Mouse (Mus musculus) lung, adult 18-20 months (tissue): ENCODE measurements at regions not wholly inside any gene's neighbourhood (a gene's known extent, or its start where the extent isn't known, plus 50 kb on each side); places are given as distances from the start of the nearest gene placed in this dataset.

Experiments used
- DNase-seq, 2 experiments: peaks; one replicate each; pipeline ENCODE4 v3.0.0; 2022; ENCODE audit warnings: mixed read lengths in 2 of 2

GRCm38 (mm10) chr15:88379342-88379741, 220.8 kb upstream of the Zdhhc25 start:
- no peak for DNase-seq

DNA sequence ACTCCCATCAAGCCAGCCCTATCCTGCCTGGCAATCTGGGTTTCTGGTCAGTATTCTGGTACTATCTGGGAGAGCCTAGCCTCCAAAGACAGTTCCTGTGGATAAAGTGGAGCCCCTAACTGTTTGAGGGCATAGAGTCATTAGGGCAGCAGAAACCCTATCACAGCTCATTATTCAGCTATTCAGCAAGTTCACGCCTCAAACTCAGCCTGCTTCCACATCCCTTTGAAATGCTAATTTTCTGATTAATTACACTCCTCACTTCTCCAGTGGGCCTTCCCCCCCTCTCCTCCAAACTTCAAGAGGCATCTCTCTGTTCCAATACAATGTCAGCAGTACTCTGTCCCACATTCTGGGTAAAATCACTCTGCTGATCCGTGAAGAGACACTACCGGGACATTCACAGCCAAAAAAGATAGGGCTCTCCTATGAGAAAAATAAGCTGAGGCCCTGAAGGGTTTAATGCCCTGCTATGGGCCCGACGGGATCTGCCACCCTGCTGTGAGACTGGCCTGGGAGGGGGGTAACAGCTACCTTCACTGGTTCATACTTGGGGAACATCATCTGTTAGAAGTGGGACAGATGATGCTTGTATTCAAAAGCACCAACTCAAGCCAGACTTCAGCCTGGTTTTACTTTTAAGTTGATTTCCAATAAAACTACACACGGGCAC, 220.0 kb upstream of the Zdhhc25 start:
- DNase-seq, result no peak

GRCm38 (mm10) chr15:88381419-88381818, 218.7 kb upstream of the Zdhhc25 start:
- no peak for DNase-seq

DNA sequence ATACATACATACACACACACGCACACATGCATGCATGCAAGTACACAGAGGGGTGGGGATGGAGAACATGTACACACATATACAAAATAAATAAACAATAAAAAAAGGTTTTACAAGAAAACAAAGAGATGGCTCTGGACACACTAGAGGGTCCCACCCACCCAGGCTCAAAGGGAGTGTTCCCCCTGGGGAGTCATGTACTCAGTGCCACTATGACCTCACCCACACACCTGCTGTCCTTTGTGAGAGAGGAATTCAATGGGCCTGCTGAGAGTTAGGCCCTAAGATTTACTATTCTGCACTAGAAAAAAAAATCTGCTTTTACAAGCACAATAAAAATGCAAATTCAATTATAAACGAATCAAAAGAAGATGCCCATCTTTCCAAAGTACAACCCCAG, 214.2 kb upstream of the Zdhhc25 start:
- DNase-seq, result no peak

DNA sequence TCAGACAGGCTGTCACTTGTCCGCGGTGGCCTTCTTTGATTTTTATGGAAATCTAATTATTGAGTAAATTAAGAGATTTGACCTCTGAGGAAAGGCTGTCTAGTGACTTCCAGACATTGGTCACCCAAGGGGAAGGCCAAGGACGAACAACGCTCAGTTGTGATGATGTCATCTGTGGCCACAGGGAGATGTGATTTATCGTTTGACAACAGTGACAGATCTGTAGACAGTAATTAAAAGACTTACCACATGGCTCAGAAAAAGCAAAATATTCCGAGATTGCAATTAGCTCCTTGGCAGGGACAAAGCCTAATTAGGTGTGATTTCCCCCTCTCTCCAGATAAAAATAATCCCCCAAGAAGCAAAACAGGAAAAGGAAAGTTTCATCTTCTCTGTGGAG, 213.4 kb upstream of the Zdhhc25 start:
- DNase-seq, result no peak

- DNase-seq, result no peak
These were observed 208.3 kb upstream of the Zdhhc25 start for GRCm38 (mm10) chr15:88391822-88392221.

DNA sequence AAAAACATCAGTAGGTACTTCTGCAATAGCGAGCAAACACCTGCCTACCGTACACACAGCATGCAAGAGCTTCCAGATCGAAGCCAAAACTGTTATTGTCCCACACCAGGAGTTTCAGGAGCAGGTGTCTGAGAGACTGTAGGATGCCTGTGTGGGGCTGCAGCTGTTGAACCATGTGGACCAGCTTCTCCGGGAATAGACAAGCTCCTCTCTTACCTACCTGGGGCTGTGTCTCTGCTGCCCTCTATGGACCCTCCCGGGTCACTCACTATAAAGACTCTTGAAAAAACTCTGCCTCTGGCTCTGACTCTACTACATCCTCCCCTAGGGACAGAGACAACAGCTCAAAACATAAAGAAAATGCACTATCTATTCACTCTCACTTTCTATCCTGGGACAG, 201.0 kb upstream of the Zdhhc25 start:
- DNase-seq, result no peak

- no peak for DNase-seq
These were observed 200.1 kb upstream of the Zdhhc25 start for GRCm38 (mm10) chr15:88399989-88400388.

- DNase-seq, result no peak
These were observed 199.3 kb upstream of the Zdhhc25 start for GRCm38 (mm10) chr15:88400787-88401186.

- DNase-seq, result no peak
These were observed 191.4 kb upstream of the Zdhhc25 start for GRCm38 (mm10) chr15:88408461-88409379.

DNA sequence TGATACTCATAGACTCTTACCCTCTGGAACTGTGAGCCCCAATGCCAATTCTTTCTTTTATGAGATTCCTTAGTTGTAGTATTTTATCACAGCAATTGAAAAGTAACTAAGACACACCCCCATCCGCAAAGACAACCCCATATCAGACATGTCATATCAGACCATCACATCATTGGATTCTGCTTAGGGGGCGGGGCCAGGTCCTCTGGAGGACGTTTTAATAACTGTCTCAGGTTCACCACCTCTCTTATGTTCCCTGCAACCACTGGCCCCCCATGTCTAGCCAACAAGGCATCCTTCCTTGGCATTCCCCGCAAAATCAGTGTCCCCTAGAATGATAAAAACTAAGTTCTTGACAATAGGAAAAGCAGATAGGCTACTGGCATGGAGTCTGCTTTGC, 185.9 kb upstream of the Zdhhc25 start:
- DNase-seq, result no peak

GRCm38 (mm10) chr15:88418881-88419280, 181.2 kb upstream of the Zdhhc25 start:
- DNase-seq, result no peak

GRCm38 (mm10) chr15:88428441-88428840, 171.7 kb upstream of the Zdhhc25 start:
- DNase-seq, result no peak

- DNase-seq, result no peak
These were observed 169.2 kb upstream of the Zdhhc25 start for GRCm38 (mm10) chr15:88430941-88431340.

DNA sequence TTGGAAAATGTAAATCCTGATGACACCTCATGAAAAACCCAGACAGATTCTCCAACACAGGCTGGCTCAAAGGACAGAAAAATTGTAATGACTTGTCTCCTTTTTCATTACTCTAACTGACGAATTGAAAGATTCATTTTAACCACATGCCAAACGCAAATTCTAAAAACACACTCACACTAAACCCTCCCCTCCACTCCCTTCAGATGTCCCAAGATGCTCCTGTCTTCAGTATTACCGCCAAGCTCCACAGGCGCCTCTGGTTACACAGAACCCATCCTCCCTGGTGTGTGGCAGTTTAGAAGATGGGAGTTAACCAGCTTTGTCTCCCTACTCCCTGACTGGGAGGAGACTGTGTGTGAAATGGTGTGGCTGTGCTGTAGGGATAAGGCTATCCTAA, 151.8 kb upstream of the Zdhhc25 start:
- no peak for DNase-seq

DNA sequence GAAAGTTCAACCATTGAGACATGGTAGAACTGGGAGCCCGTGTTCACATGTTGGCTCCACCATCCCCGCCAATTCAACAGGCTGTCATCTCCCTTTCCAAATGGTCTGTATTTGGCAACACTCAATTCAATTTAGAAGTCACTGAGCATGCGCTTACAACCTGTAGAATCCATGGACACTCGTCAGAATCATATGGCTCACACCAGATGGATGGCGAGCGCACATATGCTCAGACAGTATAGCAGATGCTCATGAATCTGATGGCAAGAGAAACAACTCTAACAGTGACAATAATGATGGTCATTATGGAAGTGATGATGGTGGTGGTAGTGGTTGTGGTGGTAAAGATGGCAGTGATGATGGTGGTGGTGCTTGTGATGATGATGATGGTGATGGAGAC, 148.9 kb upstream of the Zdhhc25 start:
- DNase-seq, result no peak

- no peak for DNase-seq
These were observed 132.0 kb upstream of the Zdhhc25 start for GRCm38 (mm10) chr15:88468107-88468506.

GRCm38 (mm10) chr15:88468810-88469209, 131.3 kb upstream of the Zdhhc25 start:
- DNase-seq, result no peak

DNA sequence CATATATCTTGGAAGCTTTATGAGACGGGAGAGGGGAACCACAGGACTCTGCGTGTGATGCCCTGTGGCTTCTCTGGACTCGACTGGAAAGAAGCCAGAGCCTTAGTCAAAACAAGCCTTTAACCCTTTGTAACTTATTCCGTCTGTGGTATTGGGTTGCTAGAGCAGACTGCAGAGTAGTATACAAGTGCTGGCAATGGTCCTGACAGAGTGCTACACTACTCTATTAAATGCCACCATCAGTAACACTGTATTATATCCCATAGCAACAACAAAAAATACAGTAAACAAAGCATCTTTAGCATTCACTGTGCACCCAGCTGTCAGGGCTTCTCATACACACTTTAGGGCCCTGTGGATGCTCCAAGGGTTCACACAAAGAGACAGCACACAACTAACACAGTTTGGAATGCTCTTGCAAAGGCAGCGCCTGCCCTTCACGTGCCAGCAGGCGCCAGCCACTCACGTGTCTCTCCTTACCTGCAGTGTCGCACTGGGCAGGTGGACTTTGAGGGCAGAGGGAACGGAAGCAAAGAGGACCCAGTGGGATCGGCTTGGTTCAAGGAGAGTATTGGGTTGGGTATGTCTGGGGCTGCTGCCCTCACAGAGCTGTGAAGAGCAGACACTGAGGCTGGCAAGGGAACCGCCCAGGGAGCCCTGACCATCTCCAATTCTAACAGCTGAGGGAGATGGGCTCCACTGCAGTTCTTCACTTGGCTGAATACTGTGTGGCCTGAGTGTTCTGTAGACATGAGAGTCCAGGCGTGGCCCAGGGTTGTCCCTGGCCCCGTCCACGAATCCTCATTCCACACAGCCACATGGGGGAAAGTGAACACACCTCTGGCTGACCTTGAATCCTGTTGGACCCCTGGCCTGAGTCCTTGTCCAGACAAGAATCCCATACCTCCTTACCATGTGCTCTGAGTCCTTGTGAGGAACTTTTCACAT, 130.3 kb upstream of the Zdhhc25 start:
- no peak for DNase-seq

DNA sequence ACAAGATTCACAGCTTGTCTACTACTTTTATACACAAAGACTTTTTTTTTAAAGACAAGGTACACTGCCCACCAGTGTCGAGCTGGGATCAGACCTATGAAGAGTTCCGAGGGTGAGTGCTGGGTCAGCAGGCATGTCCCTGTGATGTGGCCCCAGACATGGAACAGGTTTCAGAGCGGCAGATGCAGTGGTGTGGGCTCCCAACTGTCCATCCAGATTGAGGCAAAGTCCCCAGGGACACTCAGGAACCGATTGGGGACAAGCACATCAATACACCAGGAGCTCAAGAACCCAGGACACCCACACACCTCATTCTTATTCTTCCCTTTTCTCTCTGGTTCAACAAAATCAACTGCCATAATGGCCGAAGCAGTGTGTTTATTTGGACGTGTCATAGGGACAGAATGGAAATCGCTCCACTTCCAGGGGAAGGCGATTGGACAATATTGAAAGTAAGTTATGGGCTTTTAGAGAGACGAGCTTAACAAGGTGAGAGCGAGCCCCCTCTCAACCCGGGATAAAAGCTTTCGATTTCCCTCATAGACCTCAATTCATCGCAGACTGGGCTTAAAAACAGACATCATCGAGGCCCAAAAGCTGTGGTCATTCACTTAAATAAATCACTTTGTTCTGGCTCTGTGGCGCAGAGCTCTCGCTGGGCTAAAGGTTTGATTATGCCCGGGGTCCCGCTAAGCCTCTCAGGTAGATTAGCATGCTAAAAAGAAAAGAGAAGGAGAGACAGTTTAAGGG, 127.6 kb upstream of the Zdhhc25 start:
- DNase-seq, result no peak

DNA sequence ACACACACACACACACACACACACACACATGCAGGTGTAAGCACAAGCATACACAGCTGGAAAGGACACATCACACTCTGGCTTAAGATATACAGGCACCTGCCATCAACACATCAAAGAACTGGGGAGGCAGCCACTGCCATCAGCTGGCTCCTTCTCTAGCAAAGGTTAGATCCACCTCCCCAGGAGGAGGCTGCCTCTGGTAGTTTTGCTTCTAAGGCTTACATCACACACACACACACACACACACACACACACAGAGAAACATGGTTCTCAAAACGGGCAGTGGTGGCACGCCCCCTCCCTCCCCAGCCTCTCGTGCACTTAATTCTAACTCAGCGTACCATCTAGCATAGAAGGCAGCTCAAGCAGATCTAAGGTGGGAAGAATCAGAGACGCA, 126.9 kb upstream of the Zdhhc25 start:
- DNase-seq, result no peak

DNA sequence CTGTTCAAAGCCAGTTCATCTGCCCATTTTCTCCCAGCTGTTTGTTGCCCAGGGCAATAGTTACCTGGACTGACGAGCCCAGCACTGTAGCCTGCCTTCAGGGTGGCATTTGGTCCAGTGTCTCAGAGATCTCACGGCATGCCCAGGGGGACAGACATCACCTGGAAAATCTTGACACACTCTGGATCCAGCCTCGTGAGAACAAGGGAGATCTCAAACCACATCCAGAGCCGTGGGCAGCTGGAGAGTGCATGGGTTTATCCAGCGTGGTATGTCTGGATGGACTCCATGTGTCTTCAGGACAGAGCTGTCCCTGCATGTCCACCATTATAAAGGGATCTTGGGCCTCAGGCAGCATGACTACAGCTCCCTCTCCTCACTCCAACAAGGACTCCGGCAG, 116.6 kb upstream of the Zdhhc25 start:
- DNase-seq, result no peak
